Mouse (Mus musculus) embryonic facial prominence, embryonic 15.5 days (tissue): Measurements from ENCODE around the gene Vsig1. TPM values are rescaled to one million over a fixed set of nuclear protein-coding genes. Genes with fewer than 3 reads are reported as not detected.

ENCODE experiments used
- ATAC-seq: fragments of 200-750 bp; cut with Nextera tagmentation; 2 replicates; pipeline ENCODE4 v1.8.0; 2017; ENCODE audit warnings: low read depth, moderate TSS enrichment; ENCODE audit not compliant: insufficient number of reproducible peaks, low FRiP score, low TSS enrichment
- H3K27ac ChIP-seq: fragments of 300-500 bp; sonication (generic); replicated peaks from 2 replicates; pipeline ENCODE4 v1.5.1; 2015; ENCODE audit warnings: mild to moderate bottlenecking, inconsistent platforms
- H3K27me3 ChIP-seq: fragments of 300-500 bp; sonication (generic); 2 replicates; pipeline ENCODE4 v1.6.1; 2015; ENCODE audit warnings: inconsistent platforms
- H3K36me3 ChIP-seq: fragments of 300-500 bp; sonication (generic); 2 replicates; pipeline ENCODE4 v1.6.1; 2015; ENCODE audit warnings: mild to moderate bottlenecking, inconsistent platforms
- H3K4me1 ChIP-seq: fragments of 300-500 bp; sonication (generic); 2 replicates; pipeline ENCODE4 v1.6.1; 2015; ENCODE audit warnings: inconsistent platforms
- H3K4me2 ChIP-seq: fragments of 300-500 bp; sonication (generic); replicated peaks from 2 replicates; pipeline ENCODE4 v1.6.1; 2015; ENCODE audit warnings: mild to moderate bottlenecking, inconsistent platforms
- H3K4me3 ChIP-seq: fragments of 300-500 bp; sonication (generic); replicated peaks from 2 replicates; pipeline ENCODE4 v1.5.1; 2015; ENCODE audit warnings: mild to moderate bottlenecking, inconsistent platforms
- H3K9ac ChIP-seq: fragments of 300-500 bp; sonication (generic); 2 replicates; pipeline ENCODE4 v1.6.1; 2015; ENCODE audit warnings: inconsistent platforms
- H3K9me3 ChIP-seq: fragments of 300-500 bp; sonication (generic); replicated peaks from 2 replicates; pipeline ENCODE4 v1.6.1; 2016; ENCODE audit warnings: inconsistent platforms
- WGBS: fragments of 180-500 bp; shearing (Covaris S2); methylation state at CpG from one replicate; pipeline ENCODE4 v1.1.7; 2015; 5-methylcytosine and 5-hydroxymethylcytosine counted together
- polyA plus RNA-seq: library from polyadenylated mRNA; unstranded; fragments of >200 nt; fragmentation: Nextera tagmentation; extraction: Ambion mirVana; gene quantifications from 2 replicates; pipeline ENCODE4 v1.2.1, GENCODE M21; 2015

The Vsig1 gene
- 0.25 and 0.33 TPM in 2 replicates for polyA plus RNA-seq

- ATAC-seq, result no peak
- 65% methylated on average over 7 of the region's 7 CpGs for WGBS
- H3K4me3 ChIP-seq, result no peak within 1 kb of the TSS
- H3K4me1 ChIP-seq, result no peaks in the 10 kb centered on the region
- no peak within 1 kb of the TSS for H3K4me2 ChIP-seq
- no peak within 1 kb of the TSS for H3K27ac ChIP-seq
- H3K27me3 ChIP-seq, result peaks cover 6% of the 10 kb centered on the region; the same call in 1 of the 2 replicates
- H3K36me3 ChIP-seq, result no peaks in the 10 kb centered on the region
- no peak within 1 kb of the TSS for H3K9ac ChIP-seq
- H3K9me3 ChIP-seq, result no peaks in the 10 kb centered on the region
These were observed at the start of gene Vsig1 for GRCm38 (mm10) chrX:140907360-140907759. Vsig1 (plus strand) TSS chrX:140907608.

GRCm38 (mm10) chrX:140862760-140863159, 44.6 kb upstream of the Vsig1 start:
- H3K36me3 ChIP-seq, result no peaks in the 10 kb centered on the region
- H3K27ac ChIP-seq, result no peak overlapping the region
- no peaks in the 10 kb centered on the region for H3K4me1 ChIP-seq
- H3K27me3 ChIP-seq, result no peaks in the 10 kb centered on the region
- ATAC-seq, result no peak
- H3K9me3 ChIP-seq, result no peaks in the 10 kb centered on the region
- H3K4me3 ChIP-seq, result no peak overlapping the region
- H3K9ac ChIP-seq, result no peak overlapping the region
- H3K4me2 ChIP-seq, result no peak overlapping the region
- WGBS, result 91% methylated on average over 6 of the region's 6 CpGs

- no peak for ATAC-seq
- Histone ChIP-seq H3K4me1 (no peaks in the 10 kb centered on the region), H3K27me3 (no peaks in the 10 kb centered on the region), H3K4me2 (no peak overlapping the region), H3K36me3 (no peaks in the 10 kb centered on the region), H3K27ac (no peak overlapping the region), H3K9ac (no peak overlapping the region), H3K9me3 (no peaks in the 10 kb centered on the region), H3K4me3 (no peak overlapping the region)
- 82% methylated on average over 4 of the region's 4 CpGs for WGBS
These were observed 44.0 kb upstream of the Vsig1 start for GRCm38 (mm10) chrX:140863431-140863830.

- peaks cover 8% of the 10 kb centered on the region; the same call in 1 of the 2 replicates for H3K27me3 ChIP-seq
- 74% methylated on average over 2 of the region's 2 CpGs for WGBS
These were observed 20.2 kb upstream of the Vsig1 start for GRCm38 (mm10) chrX:140887193-140887592.

GRCm38 (mm10) chrX:140891796-140892195, 15.6 kb upstream of the Vsig1 start:
- Histone ChIP-seq H3K27me3 (peaks cover 6% of the 10 kb centered on the region; the same call in 1 of the 2 replicates), H3K4me3 (no peak overlapping the region), H3K4me1 (no peaks in the 10 kb centered on the region), H3K27ac (no peak overlapping the region), H3K9me3 (no peaks in the 10 kb centered on the region), H3K9ac (no peak overlapping the region), H3K4me2 (no peak overlapping the region), H3K36me3 (no peaks in the 10 kb centered on the region)
- WGBS, result 71% methylated on average over 4 of the region's 4 CpGs
- no peak for ATAC-seq

More at GRCm38 (mm10) chrX:140887193-140887592, 20.2 kb upstream of the Vsig1 start:
- H3K9ac ChIP-seq, result no peak overlapping the region
- no peaks in the 10 kb centered on the region for H3K9me3 ChIP-seq
- H3K4me1 ChIP-seq, result no peaks in the 10 kb centered on the region
- H3K36me3 ChIP-seq, result no peaks in the 10 kb centered on the region
- no peak for ATAC-seq
- H3K4me3 ChIP-seq, result no peak overlapping the region
- no peak overlapping the region for H3K27ac ChIP-seq
- H3K4me2 ChIP-seq, result no peak overlapping the region

GRCm38 (mm10) chrX:140903487-140903886, 3.9 kb upstream of the Vsig1 start:
- no peaks in the 10 kb centered on the region for H3K36me3 ChIP-seq
- H3K4me3 ChIP-seq, result no peak overlapping the region
- WGBS, result 64% methylated on average over 3 of the region's 3 CpGs
- no peaks in the 10 kb centered on the region for H3K4me1 ChIP-seq
- no peaks in the 10 kb centered on the region for H3K9me3 ChIP-seq
- H3K9ac ChIP-seq, result no peak overlapping the region
- H3K27ac ChIP-seq, result no peak overlapping the region
- peaks cover 3% of the 10 kb centered on the region; the same call in 1 of the 2 replicates for H3K27me3 ChIP-seq
- ATAC-seq, result no peak
- no peak overlapping the region for H3K4me2 ChIP-seq

GRCm38 (mm10) chrX:140921321-140921720, 13.9 kb downstream of the Vsig1 start:
- 53% methylated on average over 6 of the region's 6 CpGs for WGBS
- Histone ChIP-seq H3K9me3 (no peaks in the 10 kb centered on the region), H3K4me1 (no peaks in the 10 kb centered on the region), H3K27ac (peak overlapping the region; percentile 65), H3K9ac (no peak overlapping the region), H3K27me3 (peaks cover 16% of the 10 kb centered on the region), H3K4me3 (no peak overlapping the region), H3K4me2 (no peak overlapping the region), H3K36me3 (no peaks in the 10 kb centered on the region)
- peak; percentile 51; the same call in 1 of the 2 replicates for ATAC-seq

- Histone ChIP-seq H3K27me3 (peaks cover 6% of the 10 kb centered on the region; the same call in 1 of the 2 replicates), H3K4me1 (no peaks in the 10 kb centered on the region), H3K9ac (no peak overlapping the region), H3K27ac (no peak overlapping the region), H3K36me3 (no peaks in the 10 kb centered on the region), H3K4me3 (no peak overlapping the region), H3K9me3 (no peaks in the 10 kb centered on the region), H3K4me2 (no peak overlapping the region)
- 60% methylated on average over 3 of the region's 3 CpGs for WGBS
- no peak for ATAC-seq
These were observed 24.7 kb downstream of the Vsig1 start for GRCm38 (mm10) chrX:140932066-140932465.

- 80% methylated on average over 3 of the region's 3 CpGs for WGBS
- no peaks in the 10 kb centered on the region for H3K36me3 ChIP-seq
- ATAC-seq, result no peak
These were observed 25.9 kb downstream of the Vsig1 start for GRCm38 (mm10) chrX:140933263-140933662.

GRCm38 (mm10) chrX:140936271-140936670, 28.9 kb downstream of the Vsig1 start:
- no peak for ATAC-seq
- Histone ChIP-seq H3K9ac (no peak overlapping the region), H3K4me2 (no peak overlapping the region), H3K36me3 (no peaks in the 10 kb centered on the region), H3K27me3 (peaks cover 2% of the 10 kb centered on the region; the same call in 1 of the 2 replicates), H3K27ac (no peak overlapping the region), H3K4me3 (no peak overlapping the region), H3K4me1 (no peaks in the 10 kb centered on the region), H3K9me3 (no peaks in the 10 kb centered on the region)
- 60% methylated on average over 5 of the region's 5 CpGs for WGBS

More at GRCm38 (mm10) chrX:140933263-140933662, 25.9 kb downstream of the Vsig1 start:
- Histone ChIP-seq H3K4me1 (no peaks in the 10 kb centered on the region), H3K9ac (no peak overlapping the region), H3K9me3 (no peaks in the 10 kb centered on the region), H3K4me3 (no peak overlapping the region), H3K27ac (no peak overlapping the region), H3K4me2 (no peak overlapping the region), H3K27me3 (peaks cover 4% of the 10 kb centered on the region; the same call in 1 of the 2 replicates)

GRCm38 (mm10) chrX:140953618-140954017, 46.2 kb downstream of the Vsig1 start:
- H3K4me2 ChIP-seq, result no peak overlapping the region
- no peak overlapping the region for H3K27ac ChIP-seq
- H3K4me3 ChIP-seq, result no peak overlapping the region
- 83% methylated on average over 4 of the region's 4 CpGs for WGBS
- no peak for ATAC-seq
- H3K27me3 ChIP-seq, result peaks cover 5% of the 10 kb centered on the region; the same call in 1 of the 2 replicates
- H3K4me1 ChIP-seq, result no peaks in the 10 kb centered on the region
- no peak overlapping the region for H3K9ac ChIP-seq
- no peaks in the 10 kb centered on the region for H3K9me3 ChIP-seq
- H3K36me3 ChIP-seq, result no peaks in the 10 kb centered on the region
